ENCODE assay signal across 13 mouse cellular contexts in genomic region chr3:83978497-83979410, GRCm38 (mm10).
DNase-seq lines count a peak whose midpoint lies in the region; ATAC-seq and TF ChIP-seq lines count a peak whose summit lies in the region.
"Had no signal": no experiment of that assay in that cellular context is flagged by ENCODE, and none has a peak within 500 bp of the region (broad histone marks: within the 10 kb centered on the region; RNA-seq: fewer than 3 reads in every experiment).

No protein-coding gene starts in this region.

- no peak for ATAC-seq in midbrain, postnatal 0 days (ENCODE audit: low FRiP score)
- ATAC-seq in forebrain, postnatal 0 days = peak; percentile 28
- no peak for ATAC-seq in stomach, embryonic 14.5 days (ENCODE audit: insufficient number of reproducible peaks, insufficient read depth, low FRiP score, low read depth)
- ATAC-seq in megakaryocyte, adult 5-6 weeks (ENCODE audit: poor library complexity, severe bottlenecking) = no peak

- H3K9ac ChIP-seq in midbrain, postnatal 0 days (replicated peaks; ENCODE audit: low read length, poor library complexity, severe bottlenecking) = no peak overlapping the region
- H3K9ac ChIP-seq in forebrain, postnatal 0 days = no peak overlapping the region
- H3K9ac ChIP-seq in stomach, embryonic 14.5 days (replicated peaks; ENCODE audit: low read depth, low read length) = no peak overlapping the region
- H3K9ac ChIP-seq: neural tube, embryonic 12.5 days had no signal

- no peaks in the 10 kb centered on the region for H3K9me3 ChIP-seq in heart, embryonic 10.5 days
- no peaks in the 10 kb centered on the region for H3K9me3 ChIP-seq in midbrain, embryonic 10.5 days (replicated peaks)
- H3K9me3 ChIP-seq in midbrain, postnatal 0 days (ENCODE audit: low read length) = no peaks in the 10 kb centered on the region
- H3K9me3 ChIP-seq in forebrain, postnatal 0 days (ENCODE audit: low read length) = no peaks in the 10 kb centered on the region
- H3K9me3 ChIP-seq in stomach, embryonic 14.5 days (ENCODE audit: control insufficient read depth, low read depth, low read length) = no peaks in the 10 kb centered on the region
- H3K9me3 ChIP-seq: neural tube, embryonic 12.5 days had no signal

- 84% methylated on average over 4 of the region's 4 CpGs for WGBS in heart, embryonic 10.5 days
- WGBS in midbrain, embryonic 10.5 days = 84% methylated on average over 4 of the region's 4 CpGs
- 69% methylated on average over 4 of the region's 4 CpGs for WGBS in midbrain, postnatal 0 days
- 39% methylated on average over 4 of the region's 4 CpGs for WGBS in forebrain, postnatal 0 days
- 62% methylated on average over 4 of the region's 4 CpGs for WGBS in stomach, embryonic 14.5 days

- peaks cover 34% of the 10 kb centered on the region for H3K4me1 ChIP-seq in heart, embryonic 10.5 days
- peaks cover 77% of the 10 kb centered on the region for H3K4me1 ChIP-seq in midbrain, embryonic 10.5 days
- H3K4me1 ChIP-seq in midbrain, postnatal 0 days (ENCODE audit: insufficient read depth, low read length) = peaks cover 20% of the 10 kb centered on the region
- peaks cover 47% of the 10 kb centered on the region for H3K4me1 ChIP-seq in forebrain, postnatal 0 days (ENCODE audit: insufficient read depth)
- peaks cover 31% of the 10 kb centered on the region; the same call in 1 of the 2 replicates for H3K4me1 ChIP-seq in stomach, embryonic 14.5 days (ENCODE audit: control insufficient read depth, insufficient read depth, low read length)

- H3K36me3 ChIP-seq in heart, embryonic 10.5 days = no peaks in the 10 kb centered on the region
- no peaks in the 10 kb centered on the region for H3K36me3 ChIP-seq in midbrain, embryonic 10.5 days
- no peaks in the 10 kb centered on the region for H3K36me3 ChIP-seq in midbrain, postnatal 0 days (ENCODE audit: insufficient read depth, low read length)
- 0 out of 2 replicates have a peak, but pooled peaks cover 2% of the 10 kb centered on the region for H3K36me3 ChIP-seq in forebrain, postnatal 0 days (ENCODE audit: insufficient read depth)
- no peaks in the 10 kb centered on the region for H3K36me3 ChIP-seq in stomach, embryonic 14.5 days (ENCODE audit: control insufficient read depth, insufficient read depth, low read length)
- H3K36me3 ChIP-seq: neural tube, embryonic 12.5 days had no signal

- no peak for TF ChIP-seq CTCF in midbrain, postnatal 0 days (IDR thresholded peaks at IDR 0.05)
- no peak for TF ChIP-seq CTCF in forebrain, postnatal 0 days (IDR thresholded peaks at IDR 0.05; ENCODE audit: low read depth)

- no peaks in the 10 kb centered on the region for H3K27me3 ChIP-seq in heart, embryonic 10.5 days (ENCODE audit: insufficient read depth, poor library complexity, severe bottlenecking)
- H3K27me3 ChIP-seq in midbrain, embryonic 10.5 days (ENCODE audit: low read depth, poor library complexity, severe bottlenecking) = no peaks in the 10 kb centered on the region
- no peaks in the 10 kb centered on the region for H3K27me3 ChIP-seq in midbrain, postnatal 0 days (ENCODE audit: insufficient read depth, low read length)
- no peaks in the 10 kb centered on the region for H3K27me3 ChIP-seq in forebrain, postnatal 0 days (ENCODE audit: insufficient read depth, low read length)
- no peaks in the 10 kb centered on the region for H3K27me3 ChIP-seq in stomach, embryonic 14.5 days (ENCODE audit: control insufficient read depth, insufficient read depth, low read length)
- H3K27me3 ChIP-seq: neural tube, embryonic 12.5 days had no signal

- no peak overlapping the region for H3K4me2 ChIP-seq in midbrain, postnatal 0 days (ENCODE audit: low read depth, low read length, poor library complexity, severe bottlenecking)
- H3K4me2 ChIP-seq in forebrain, postnatal 0 days (ENCODE audit: low read depth) = no peak overlapping the region; the same call in 1 of the 2 replicates
- no peak overlapping the region for H3K4me2 ChIP-seq in stomach, embryonic 14.5 days (replicated peaks; ENCODE audit: low read depth, low read length)

- H3K27ac ChIP-seq in heart, embryonic 10.5 days = peak overlapping the region; percentile 23; the same call in 1 of the 2 replicates
- H3K27ac ChIP-seq in midbrain, embryonic 10.5 days (replicated peaks) = peak overlapping the region; percentile 80
- no peak overlapping the region for H3K27ac ChIP-seq in midbrain, postnatal 0 days (ENCODE audit: low read depth, low read length)
- H3K27ac ChIP-seq in forebrain, postnatal 0 days (ENCODE audit: low read depth, low read length) = peak overlapping the region; percentile 93
- H3K27ac ChIP-seq in stomach, embryonic 14.5 days (ENCODE audit: low read length) = peak overlapping the region; percentile 71; the same call in 1 of the 2 replicates
- H3K27ac ChIP-seq: neural tube, embryonic 12.5 days had no signal

- H3K4me3 ChIP-seq in heart, embryonic 10.5 days = no peak overlapping the region
- H3K4me3 ChIP-seq in midbrain, embryonic 10.5 days = no peak overlapping the region
- H3K4me3 ChIP-seq in midbrain, postnatal 0 days (ENCODE audit: low read depth, low read length) = no peak overlapping the region
- no peak overlapping the region for H3K4me3 ChIP-seq in forebrain, postnatal 0 days (ENCODE audit: low read depth, low read length)
- H3K4me3 ChIP-seq in stomach, embryonic 14.5 days (ENCODE audit: low read depth, low read length) = no peak overlapping the region
- H3K4me3 ChIP-seq: neural tube, embryonic 12.5 days had no signal

- intact Hi-C loops in heart, postnatal 25 days (cut with DNase I) = no loop called here

- DNase-seq in heart, embryonic 10.5 days (ENCODE audit: low spot score) = no peak
- DNase-seq in heart, postnatal 25 days (ENCODE audit: low spot score) = no peak
- DNase-seq in midbrain, embryonic 10.5 days (ENCODE audit: low spot score) = no peak
- no peak for DNase-seq in midbrain, postnatal 0 days (ENCODE audit: low spot score)
- DNase-seq in forebrain, postnatal 0 days = peak; percentile 41
- DNase-seq in T-cell, adult 2 months (ENCODE audit: low spot score) = no peak
- DNase-seq: cerebellum, adult 2 months; kidney, postnatal 10 days; lung, postnatal 36 days; thymus, postnatal 36 days had no signal
